Mouse (Mus musculus): ENCODE measurements at regions not wholly inside any gene's neighbourhood (a gene's known extent, or its start where the extent isn't known, plus 50 kb on each side); places are given as distances from the start of the nearest gene placed in this dataset.

DNA sequence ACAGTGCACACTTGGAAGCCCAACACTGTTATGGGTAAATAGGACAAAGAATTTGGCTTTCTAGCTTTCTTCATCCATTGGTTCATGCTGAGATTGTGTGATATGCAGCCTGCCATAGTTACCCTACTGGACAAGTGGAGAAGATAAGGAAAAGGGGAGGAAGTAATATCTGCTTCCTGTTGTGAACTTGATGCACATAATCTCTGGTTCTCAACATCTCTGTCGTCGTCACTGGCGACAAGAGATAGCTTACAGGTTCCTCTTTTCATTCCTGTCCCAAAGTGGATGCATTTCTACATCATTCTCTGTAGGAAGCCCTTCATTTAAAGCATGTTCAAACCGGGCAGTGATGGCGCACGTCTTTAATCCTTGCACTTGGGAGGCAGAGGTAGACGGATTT is 491.4 kb upstream of the Gm765 start:
- TF ChIP-seq CTCF (IDR thresholded peaks at IDR 0.05; ENCODE audit: borderline replicate concordance, insufficient read depth, low read length) (no peak), POLR2A (IDR thresholded peaks at IDR 0.05; ENCODE audit: low read depth, low read length) (no peak)

Data from embryonic fibroblast, embryonic 13.5 days (primary cell).